In the genomic region with DNA sequence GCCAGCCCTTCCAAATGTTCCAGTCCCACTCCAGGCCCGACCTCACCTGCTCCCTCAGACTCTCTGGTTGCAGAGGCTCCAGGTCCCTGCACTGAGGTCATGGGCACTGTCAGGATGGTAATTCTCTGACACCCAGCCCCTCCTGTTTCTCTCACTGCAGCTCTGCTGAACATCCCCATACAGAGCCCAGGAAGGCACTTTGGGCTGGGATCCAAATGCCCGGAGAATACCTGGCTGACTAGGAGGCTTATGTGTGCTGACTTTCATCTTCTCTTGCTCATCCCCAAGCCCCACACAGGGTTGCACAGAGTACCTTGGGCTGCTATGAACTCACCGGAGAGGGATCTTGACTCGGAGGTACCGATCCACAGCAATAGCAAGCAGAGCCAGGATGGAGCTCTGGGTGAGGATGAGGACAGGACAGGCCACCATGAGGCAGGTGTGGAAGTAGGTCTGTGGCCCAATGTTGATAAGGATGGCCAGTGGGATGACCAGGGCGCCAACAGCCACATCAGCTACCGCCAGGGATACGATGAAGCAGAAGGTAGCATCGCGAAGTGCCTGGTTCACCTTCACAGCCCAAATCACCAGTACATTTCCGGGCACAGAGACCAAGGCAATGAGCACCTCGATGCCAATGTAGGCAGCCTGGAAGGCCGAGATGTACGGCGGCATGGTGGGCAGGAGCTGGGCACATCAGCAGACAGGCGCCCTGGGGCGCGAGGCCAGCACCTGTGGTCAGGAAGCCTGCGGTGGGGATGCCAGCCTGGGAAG, we compare ENCODE assay signal across 9 mouse cellular contexts. TPM values are rescaled to one million over a fixed set of nuclear protein-coding genes. Genes with fewer than 3 reads are reported as not detected.
DNase-seq lines count a peak whose midpoint lies in the region; ATAC-seq and TF ChIP-seq lines count a peak whose summit lies in the region.
"Had no signal": no experiment of that assay in that cellular context is flagged by ENCODE, and none has a peak within 500 bp of the region (broad histone marks: within the 10 kb centered on the region; RNA-seq: fewer than 3 reads in every experiment).

No protein-coding gene starts in this region.

- H3K27me3 ChIP-seq in testis, adult 2 months (ENCODE audit: control insufficient read depth, insufficient read depth, low read length): no peaks in the 10 kb centered on the region
- peaks cover 28% of the 10 kb centered on the region for H3K27me3 ChIP-seq in intestine, embryonic 16.5 days (replicated peaks; ENCODE audit: control insufficient read depth, insufficient read depth, low read length)

- H3K9me3 ChIP-seq in intestine, embryonic 16.5 days (ENCODE audit: control insufficient read depth, low read length): no peaks in the 10 kb centered on the region

- peak overlapping the region; percentile 82 for H3K27ac ChIP-seq in testis, adult 2 months (ENCODE audit: control insufficient read depth, insufficient read depth, low read depth, low read length)
- peak overlapping the region; percentile 62 for H3K27ac ChIP-seq in intestine, embryonic 16.5 days (ENCODE audit: low read length)

- H3K9ac ChIP-seq in intestine, embryonic 16.5 days (ENCODE audit: low read depth, low read length): peak overlapping the region; percentile 62

- peak; percentile 12 for ATAC-seq in cerebellum, adult (ENCODE audit: insufficient number of reproducible peaks, low FRiP score, low TSS enrichment)
- no peak for ATAC-seq in intestine, embryonic 16.5 days

- TF ChIP-seq CTCF in testis, adult 2 months (IDR thresholded peaks at IDR 0.05; ENCODE audit: control insufficient read depth, insufficient read depth, insufficient replicate concordance, low read depth, low read length): no peak

- TF ChIP-seq POLR2A in testis, adult 2 months (IDR thresholded peaks at IDR 0.05; ENCODE audit: control insufficient read depth, low read depth, low read length): no peak

- no peak for DNase-seq in cerebellum, postnatal 4 days (ENCODE audit: low spot score in 2 of 2)
- DNase-seq in testis, postnatal 14 days (ENCODE audit: low spot score): no peak
- no peak for DNase-seq in thymus, postnatal 10 days (ENCODE audit: low spot score in 2 of 2)
- no peak for DNase-seq in gastrocnemius, adult 8-10 months (ENCODE audit: low spot score in 2 of 2)
- no peak for DNase-seq in thymus, postnatal 25 days

- H3K4me2 ChIP-seq in intestine, embryonic 16.5 days (ENCODE audit: low read depth, low read length): peak overlapping the region; percentile 85

- no peaks in the 10 kb centered on the region for H3K36me3 ChIP-seq in testis, adult 2 months (ENCODE audit: control insufficient read depth, insufficient read depth, low read length)
- no peaks in the 10 kb centered on the region for H3K36me3 ChIP-seq in intestine, embryonic 16.5 days (ENCODE audit: control insufficient read depth, insufficient read depth, low read length)

- H3K4me3 ChIP-seq in testis, adult 2 months (ENCODE audit: control insufficient read depth, low read depth, low read length): peak overlapping the region; percentile 55
- H3K4me3 ChIP-seq in intestine, embryonic 16.5 days (ENCODE audit: low read length): peak overlapping the region; percentile 50

- WGBS in intestine, embryonic 16.5 days: 57% methylated on average over 19 of the region's 19 CpGs

- peaks cover 9% of the 10 kb centered on the region for H3K4me1 ChIP-seq in testis, adult 2 months (ENCODE audit: control insufficient read depth, insufficient read depth, low read length)
- peaks cover 23% of the 10 kb centered on the region for H3K4me1 ChIP-seq in intestine, embryonic 16.5 days (ENCODE audit: control insufficient read depth, insufficient read depth, low read length)

RNA-seq across cellular contexts. Expression of a gene that starts 1.4 kb away (rescaled TPM):
- 19.4 and 28.0 TPM in 2 replicates for polyA plus RNA-seq in testis, adult 2 months (2012; rRNA removed)
- polyA plus RNA-seq in intestine, embryonic 16.5 days (2015; fragmentation: Nextera tagmentation; extraction: Ambion mirVana): 6.8 and 8.2 TPM in 2 replicates
- total RNA-seq in gastrocnemius, adult 8-10 months (2022): under 1 TPM; 0.19 to 0.97 (median 0.69) TPM

RNA-seq across cellular contexts. Expression of a gene that starts 40.6 kb away (rescaled TPM):
- 0.16 and 0.20 TPM in 2 replicates for polyA plus RNA-seq in testis, adult 2 months (2012; rRNA removed)
- 0.17 and 0.24 TPM in 2 replicates for polyA plus RNA-seq in intestine, embryonic 16.5 days (2015; fragmentation: Nextera tagmentation; extraction: Ambion mirVana)
- 100 to 1,000 TPM; 239 to 486 (median 316) TPM for total RNA-seq in gastrocnemius, adult 8-10 months (2022)

RNA-seq across cellular contexts. Expression of a gene that starts 51.9 kb away (rescaled TPM):
- 0.05 TPM in 1 of 2 replicates, not detected in the other for polyA plus RNA-seq in testis, adult 2 months (2012; rRNA removed)
- polyA plus RNA-seq in intestine, embryonic 16.5 days (2015; fragmentation: Nextera tagmentation; extraction: Ambion mirVana): 0.43 and 0.57 TPM in 2 replicates
- total RNA-seq in gastrocnemius, adult 8-10 months (2022): 1 to 10 TPM in 3 of 4 experiments, under 1 TPM in 1; 0.24 to 2.7 (median 1.3) TPM

RNA-seq across cellular contexts. Expression of a gene that starts 55.9 kb away (rescaled TPM):
- polyA plus RNA-seq in testis, adult 2 months (2012; rRNA removed): 0.11 TPM in 1 of 2 replicates, not detected in the other
- polyA plus RNA-seq in intestine, embryonic 16.5 days (2015; fragmentation: Nextera tagmentation; extraction: Ambion mirVana): 0.32 TPM in 2 replicates
- 10 to 100 TPM in 3 of 4 experiments, 1 to 10 TPM in 1; 7.6 to 16.5 (median 15.4) TPM for total RNA-seq in gastrocnemius, adult 8-10 months (2022)
- polyA plus RNA-seq: large intestine, adult 2 months had no signal
